Mouse (Mus musculus): ENCODE measurements around the gene Slc25a35. TPM values are rescaled to one million over a fixed set of nuclear protein-coding genes. Genes with fewer than 3 reads are reported as not detected.

The Slc25a35 gene
- polyA plus RNA-seq, 1 experiment from 2014 or later, result 3.0 TPM

GRCm38 (mm10) chr11:68979320-68979733 lies 11.4 kb downstream of the Slc25a35 start:
- WGBS, result 69% methylated on average over 5 of the region's 5 CpGs
- no peak for ATAC-seq (ENCODE audit: insufficient number of reproducible peaks, low FRiP score, low TSS enrichment, low read depth)
- no peak for DNase-seq (ENCODE audit: low spot score)
- Histone ChIP-seq H3K4me3 (ENCODE audit: low read depth, low read length) (no peak overlapping the region), H3K9ac (ENCODE audit: low read length) (no peak overlapping the region), H3K27me3 (ENCODE audit: control insufficient read depth, insufficient read depth, low read length) (no peaks in the 10 kb centered on the region), H3K4me1 (ENCODE audit: control insufficient read depth, insufficient read depth, low read length) (no peaks in the 10 kb centered on the region), H3K36me3 (ENCODE audit: control insufficient read depth, insufficient read depth, low read length) (no peaks in the 10 kb centered on the region), H3K4me2 (ENCODE audit: low read depth, severe bottlenecking) (no peak overlapping the region), H3K9me3 (ENCODE audit: control insufficient read depth, low read length) (no peaks in the 10 kb centered on the region), H3K27ac (replicated peaks; ENCODE audit: low read depth, low read length) (no peak overlapping the region)

- Histone ChIP-seq H3K27me3 (ENCODE audit: control insufficient read depth, insufficient read depth, low read length) (no peaks in the 10 kb centered on the region), H3K4me2 (ENCODE audit: low read depth, severe bottlenecking) (no peak overlapping the region), H3K9ac (ENCODE audit: low read length) (no peak overlapping the region), H3K27ac (replicated peaks; ENCODE audit: low read depth, low read length) (no peak overlapping the region), H3K36me3 (ENCODE audit: control insufficient read depth, insufficient read depth, low read length) (no peaks in the 10 kb centered on the region), H3K9me3 (ENCODE audit: control insufficient read depth, low read length) (no peaks in the 10 kb centered on the region), H3K4me3 (ENCODE audit: low read depth, low read length) (no peak overlapping the region), H3K4me1 (ENCODE audit: control insufficient read depth, insufficient read depth, low read length) (no peaks in the 10 kb centered on the region)
- ATAC-seq (ENCODE audit: insufficient number of reproducible peaks, low FRiP score, low TSS enrichment, low read depth), result no peak
- WGBS, result 63% methylated on average over 3 of the region's 3 CpGs
- no peak for DNase-seq (ENCODE audit: low spot score)
Measured at GRCm38 (mm10) chr11:68980919-68981318, 13.0 kb downstream of the Slc25a35 start.

- Histone ChIP-seq H3K4me1 (ENCODE audit: control insufficient read depth, insufficient read depth, low read length) (no peaks in the 10 kb centered on the region), H3K27me3 (ENCODE audit: control insufficient read depth, insufficient read depth, low read length) (no peaks in the 10 kb centered on the region), H3K9ac (ENCODE audit: low read length) (no peak overlapping the region), H3K36me3 (ENCODE audit: control insufficient read depth, insufficient read depth, low read length) (peaks cover 6% of the 10 kb centered on the region), H3K4me3 (ENCODE audit: low read depth, low read length) (no peak overlapping the region), H3K4me2 (ENCODE audit: low read depth, severe bottlenecking) (no peak overlapping the region), H3K9me3 (ENCODE audit: control insufficient read depth, low read length) (no peaks in the 10 kb centered on the region), H3K27ac (replicated peaks; ENCODE audit: low read depth, low read length) (no peak overlapping the region)
- DNase-seq (ENCODE audit: low spot score) (peak; percentile 89), ATAC-seq (ENCODE audit: insufficient number of reproducible peaks, low FRiP score, low TSS enrichment, low read depth) (no peak)
- 28% methylated on average over 4 of the region's 4 CpGs for WGBS
Measured at GRCm38 (mm10) chr11:68982639-68983369, 14.9 kb downstream of the Slc25a35 start.

- H3K9me3 ChIP-seq (ENCODE audit: control insufficient read depth, low read length), result no peaks in the 10 kb centered on the region
- H3K4me2 ChIP-seq (ENCODE audit: low read depth, severe bottlenecking), result no peak overlapping the region
- H3K27ac ChIP-seq (replicated peaks; ENCODE audit: low read depth, low read length), result no peak overlapping the region
- ATAC-seq (ENCODE audit: insufficient number of reproducible peaks, low FRiP score, low TSS enrichment, low read depth) (no peak), DNase-seq (ENCODE audit: low spot score) (no peak)
- 92% methylated on average over 11 of the region's 11 CpGs for WGBS
- peaks cover 29% of the 10 kb centered on the region for H3K36me3 ChIP-seq (ENCODE audit: control insufficient read depth, insufficient read depth, low read length)
- H3K27me3 ChIP-seq (ENCODE audit: control insufficient read depth, insufficient read depth, low read length), result no peaks in the 10 kb centered on the region
- no peaks in the 10 kb centered on the region for H3K4me1 ChIP-seq (ENCODE audit: control insufficient read depth, insufficient read depth, low read length)
- no peak overlapping the region for H3K4me3 ChIP-seq (ENCODE audit: low read depth, low read length)
- H3K9ac ChIP-seq (ENCODE audit: low read length), result no peak overlapping the region
Measured at GRCm38 (mm10) chr11:68987365-68987882, 19.5 kb downstream of the Slc25a35 start.

GRCm38 (mm10) chr11:68988341-68988740 lies 20.4 kb downstream of the Slc25a35 start:
- no peaks in the 10 kb centered on the region for H3K27me3 ChIP-seq (ENCODE audit: control insufficient read depth, insufficient read depth, low read length)
- ATAC-seq (ENCODE audit: insufficient number of reproducible peaks, low FRiP score, low TSS enrichment, low read depth) (no peak), DNase-seq (ENCODE audit: low spot score) (no peak)
- H3K36me3 ChIP-seq (ENCODE audit: control insufficient read depth, insufficient read depth, low read length), result peaks cover 38% of the 10 kb centered on the region
- no peaks in the 10 kb centered on the region for H3K9me3 ChIP-seq (ENCODE audit: control insufficient read depth, low read length)
- H3K27ac ChIP-seq (replicated peaks; ENCODE audit: low read depth, low read length), result no peak overlapping the region
- no peak overlapping the region for H3K9ac ChIP-seq (ENCODE audit: low read length)
- no peak overlapping the region for H3K4me3 ChIP-seq (ENCODE audit: low read depth, low read length)
- no peak overlapping the region for H3K4me2 ChIP-seq (ENCODE audit: low read depth, severe bottlenecking)
- H3K4me1 ChIP-seq (ENCODE audit: control insufficient read depth, insufficient read depth, low read length), result no peaks in the 10 kb centered on the region
- 93% methylated on average over 17 of the region's 17 CpGs for WGBS

- no peak overlapping the region for H3K4me2 ChIP-seq (ENCODE audit: low read depth, severe bottlenecking)
- no peaks in the 10 kb centered on the region for H3K9me3 ChIP-seq (ENCODE audit: control insufficient read depth, low read length)
- H3K4me1 ChIP-seq (ENCODE audit: control insufficient read depth, insufficient read depth, low read length), result no peaks in the 10 kb centered on the region
- H3K36me3 ChIP-seq (ENCODE audit: control insufficient read depth, insufficient read depth, low read length), result peaks cover 54% of the 10 kb centered on the region
- H3K4me3 ChIP-seq (ENCODE audit: low read depth, low read length), result no peak overlapping the region
- H3K27ac ChIP-seq (replicated peaks; ENCODE audit: low read depth, low read length), result no peak overlapping the region
- no peak overlapping the region for H3K9ac ChIP-seq (ENCODE audit: low read length)
- H3K27me3 ChIP-seq (ENCODE audit: control insufficient read depth, insufficient read depth, low read length), result no peaks in the 10 kb centered on the region
- WGBS, result 88% methylated on average over 7 of the region's 7 CpGs
- ATAC-seq (ENCODE audit: insufficient number of reproducible peaks, low FRiP score, low TSS enrichment, low read depth) (no peak), DNase-seq (ENCODE audit: low spot score) (no peak)
Measured at GRCm38 (mm10) chr11:68993122-68993521, 25.2 kb downstream of the Slc25a35 start.

GRCm38 (mm10) chr11:68994377-68994776 lies 26.4 kb downstream of the Slc25a35 start:
- Histone ChIP-seq H3K27me3 (ENCODE audit: control insufficient read depth, insufficient read depth, low read length) (no peaks in the 10 kb centered on the region), H3K4me2 (ENCODE audit: low read depth, severe bottlenecking) (no peak overlapping the region), H3K9ac (ENCODE audit: low read length) (no peak overlapping the region), H3K4me1 (ENCODE audit: control insufficient read depth, insufficient read depth, low read length) (no peaks in the 10 kb centered on the region), H3K9me3 (ENCODE audit: control insufficient read depth, low read length) (no peaks in the 10 kb centered on the region), H3K36me3 (ENCODE audit: control insufficient read depth, insufficient read depth, low read length) (peaks cover 60% of the 10 kb centered on the region), H3K27ac (replicated peaks; ENCODE audit: low read depth, low read length) (no peak overlapping the region), H3K4me3 (ENCODE audit: low read depth, low read length) (no peak overlapping the region)
- ATAC-seq (ENCODE audit: insufficient number of reproducible peaks, low FRiP score, low TSS enrichment, low read depth) (no peak), DNase-seq (ENCODE audit: low spot score) (no peak)
- 94% methylated on average over 3 of the region's 3 CpGs for WGBS

- no peak for DNase-seq (ENCODE audit: low spot score)
- Histone ChIP-seq H3K27me3 (ENCODE audit: control insufficient read depth, insufficient read depth, low read length) (no peaks in the 10 kb centered on the region), H3K36me3 (ENCODE audit: control insufficient read depth, insufficient read depth, low read length) (peaks cover 56% of the 10 kb centered on the region), H3K9me3 (ENCODE audit: control insufficient read depth, low read length) (no peaks in the 10 kb centered on the region), H3K27ac (replicated peaks; ENCODE audit: low read depth, low read length) (no peak overlapping the region), H3K4me3 (ENCODE audit: low read depth, low read length) (no peak overlapping the region), H3K4me2 (ENCODE audit: low read depth, severe bottlenecking) (no peak overlapping the region), H3K4me1 (ENCODE audit: control insufficient read depth, insufficient read depth, low read length) (no peaks in the 10 kb centered on the region), H3K9ac (ENCODE audit: low read length) (no peak overlapping the region)
- 94% methylated on average over 4 of the region's 4 CpGs for WGBS
- no peak for ATAC-seq (ENCODE audit: insufficient number of reproducible peaks, low FRiP score, low TSS enrichment, low read depth)
Measured at GRCm38 (mm10) chr11:68997080-68997479, 29.1 kb downstream of the Slc25a35 start.
